Mouse (Mus musculus) embryonic stem cell, embryonic (primary cell): Measurements from ENCODE around the gene Arid4a.
"Not testable (repeated sequence)": the region's sequence is repeated elsewhere in the genome, so short reads cannot be mapped to it uniquely, and the experiment has no call there.

Experiments
- CTCF ChIA-PET, 4 experiments: fragments of 300-600 bp in 2 of 4; fragments of 350-600 bp in 2 of 4; sonication (Branson Sonifier 250); formaldehyde crosslinking; loops; one replicate each; lab custom pipeline; 2022; ENCODE audit warnings: inconsistent platforms in 2 of 4; lab: Charles Lee
- POLR2A ChIA-PET, 4 experiments: fragments of 300-600 bp in 2 of 4; fragments of 350-600 bp in 2 of 4; sonication (Branson Sonifier 250); formaldehyde crosslinking; loops; one replicate each; lab custom pipeline; 2022; ENCODE audit warnings: antibody characterized with exemption in 4 of 4, inconsistent platforms in 1 of 4; lab: Charles Lee

Gene Arid4a

GRCm38 (mm10) chr12:71059741-71060140 lies 44.0 kb downstream of the Arid4a start:
- CTCF ChIA-PET: interaction anchor here in 1 of 4 experiments (3.2 kb wide), 1 partner anchor 13 kb away, joined by 12 read pairs; no protein-coding TSS in a partner anchor
- POLR2A ChIA-PET: interaction anchor here in 2 of 4 experiments (0.9 to 1.4 kb wide), 3 partner anchors 16 to 44 kb away, joined by 4 to 8 read pairs (median 4); partner anchors contain the start of gene Arid4a (in 2 of the 2)

DNA sequence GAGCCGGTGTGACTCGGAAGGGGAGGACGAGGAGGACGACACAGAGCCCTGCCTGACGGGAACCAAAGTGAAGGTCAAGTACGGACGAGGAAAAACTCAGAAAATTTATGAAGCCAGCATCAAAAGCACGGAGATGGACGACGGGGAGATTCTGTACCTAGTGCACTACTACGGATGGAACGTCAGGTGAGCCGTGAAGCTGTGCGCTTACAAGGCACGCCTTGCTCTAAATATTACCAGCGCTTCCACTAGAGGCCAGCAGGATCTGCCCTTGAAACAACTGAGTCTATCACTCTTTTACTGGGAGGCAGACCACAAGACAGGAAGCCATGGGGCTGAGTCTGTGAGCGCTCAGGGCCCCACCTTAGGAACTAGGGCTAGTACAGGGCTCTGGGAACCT lies 54.1 kb downstream of the Arid4a start:
- ChIA-PET CTCF (no interaction called here), POLR2A (interaction anchor here in 3 of 4 experiments (0.7 to 3.4 kb wide), 4 partner anchors 13 to 55 kb away, joined by 3 to 15 read pairs (median 5); partner anchors contain the start of gene Arid4a (in 2 of the 3))

- POLR2A ChIA-PET: no interaction called here
- CTCF ChIA-PET: interaction anchor here in 1 of 4 experiments (0.6 kb wide), 1 partner anchor 338 kb away, joined by 3 read pairs; no protein-coding TSS in a partner anchor
These were observed 56.3 kb downstream of the Arid4a start for GRCm38 (mm10) chr12:71072048-71072447.

- POLR2A ChIA-PET: interaction anchor here (0.5 to 2.1 kb wide), 17 partner anchors 12 to 886 kb away, joined by 3 to 9 read pairs (median 4); partner anchors contain the start of genes Arid4a (in 2 of the 4), Psma3 (in 2 of the 4) and Tomm20l (in 1 of the 4)
- CTCF ChIA-PET: interaction anchor here (0.5 to 2.5 kb wide), 72 partner anchors 8 to 1355 kb away, joined by 3 to 22 read pairs (median 4); partner anchors contain the start of genes Arid4a (in 3 of the 4), Tomm20l (in 2 of the 4), 2700049A03Rik (in 1 of the 4) and Psma3 (in 1 of the 4)
These were observed 57.4 kb downstream of the Arid4a start for GRCm38 (mm10) chr12:71073113-71073730.

- ChIA-PET CTCF (interaction anchor here in 2 of 4 experiments (1.4 to 3.9 kb wide), 2 partner anchors 13 kb away, joined by 4 to 22 read pairs; no protein-coding TSS in a partner anchor), POLR2A (interaction anchor here in 2 of 4 experiments (0.5 to 1.4 kb wide), 2 partner anchors 9 to 113 kb away, joined by 6 read pairs; no protein-coding TSS in a partner anchor)
These were observed 70.5 kb downstream of the Arid4a start for GRCm38 (mm10) chr12:71086331-71086730.

DNA sequence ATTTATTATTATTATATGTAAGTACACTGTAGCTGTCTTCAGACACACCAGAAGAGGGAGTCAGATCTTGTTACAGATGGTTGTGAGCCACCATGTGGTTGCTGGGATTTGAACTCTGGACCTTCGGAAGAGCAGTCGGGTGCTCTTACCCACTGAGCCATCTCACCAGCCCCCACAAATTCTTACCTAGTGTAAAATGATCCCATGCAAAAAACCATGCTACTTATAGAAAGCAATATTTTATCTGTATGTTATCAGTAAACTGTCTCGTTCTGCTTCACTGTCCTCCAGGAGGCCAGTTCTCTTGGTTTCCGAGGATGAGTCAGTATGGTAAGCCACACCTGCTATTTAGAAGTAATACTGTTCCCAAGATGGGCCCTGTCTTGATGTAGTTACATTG lies 88.5 kb downstream of the Arid4a start:
- POLR2A ChIA-PET: interaction anchor here in 1 of 4 experiments (1.1 kb wide), 1 partner anchor 129 kb away, joined by 3 read pairs; no protein-coding TSS in a partner anchor
- CTCF ChIA-PET: not testable (repeated sequence)

DNA sequence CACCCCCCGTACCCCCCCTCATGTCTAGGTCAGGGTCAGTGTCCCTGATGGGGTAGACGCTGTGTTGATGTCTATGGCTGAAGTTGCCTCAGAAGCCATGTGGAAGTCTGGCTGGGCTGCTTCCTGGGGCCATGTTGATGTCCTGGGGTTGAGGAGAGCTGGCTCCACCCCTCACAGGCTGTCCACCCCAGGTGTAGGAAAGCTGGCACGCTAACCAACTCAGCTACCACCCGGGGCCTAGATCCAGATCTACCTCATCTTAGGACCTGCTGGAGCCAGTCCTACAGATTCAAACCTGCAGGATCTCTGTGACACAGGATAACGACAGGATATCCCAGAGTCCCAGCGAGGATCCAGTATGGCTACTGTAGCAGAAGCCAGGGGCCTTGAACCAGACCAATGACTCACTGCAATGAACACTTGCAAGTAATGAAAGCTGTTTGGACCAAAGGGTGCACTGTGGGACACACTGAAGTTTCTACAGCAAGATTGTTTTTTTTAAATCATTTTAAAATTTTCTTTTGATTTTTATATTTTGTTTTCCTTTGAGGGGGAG lies 91.5 kb downstream of the Arid4a start:
- ChIA-PET CTCF (interaction anchor here in 2 of 4 experiments (0.6 to 1.5 kb wide), 3 partner anchors 34 to 110 kb away, joined by 4 to 10 read pairs (median 6); no protein-coding TSS in a partner anchor), POLR2A (interaction anchor here in 2 of 4 experiments (0.9 to 1.0 kb wide), 2 partner anchors 12 to 31 kb away, joined by 3 to 6 read pairs; no protein-coding TSS in a partner anchor)

DNA sequence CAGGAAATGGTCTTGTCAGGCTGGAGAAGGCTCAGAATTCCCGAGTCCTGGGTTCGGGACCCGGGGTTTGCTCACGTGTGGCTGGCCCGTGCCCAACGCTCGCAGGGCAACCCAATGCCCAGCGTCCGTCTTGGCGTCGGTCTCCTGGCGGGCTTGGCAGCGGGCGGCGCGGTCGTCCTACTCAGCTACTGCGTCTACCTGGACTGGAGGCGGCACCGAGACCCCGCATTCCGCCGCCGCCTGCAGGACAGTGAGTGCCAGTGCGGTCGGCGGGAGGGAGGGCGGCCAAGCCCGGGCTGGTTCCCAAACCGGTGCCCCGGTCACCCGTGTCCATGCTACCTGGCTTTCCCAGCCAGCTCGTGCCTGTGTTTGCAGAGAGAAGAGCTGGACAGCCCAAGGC lies 95.5 kb downstream of the Arid4a start, which contains the start of gene Tomm20l:
Tomm20l (plus strand) TSS at position 98 of the 400 bp plus-strand sequence.
- ChIA-PET CTCF (interaction anchor here in 2 of 4 experiments (0.6 to 1.4 kb wide), 6 partner anchors 17 to 107 kb away, joined by 3 to 6 read pairs (median 4); partner anchors contain the start of gene 2700049A03Rik (in 1 of the 2)), POLR2A (interaction anchor here in 3 of 4 experiments (0.9 to 2.9 kb wide), 11 partner anchors 11 to 141 kb away, joined by 3 to 11 read pairs (median 4); partner anchors contain the start of genes Arid4a (in 3 of the 3), 2700049A03Rik (in 2 of the 3), Timm9 (in 2 of the 3) and Psma3 (in 1 of the 3))

DNA sequence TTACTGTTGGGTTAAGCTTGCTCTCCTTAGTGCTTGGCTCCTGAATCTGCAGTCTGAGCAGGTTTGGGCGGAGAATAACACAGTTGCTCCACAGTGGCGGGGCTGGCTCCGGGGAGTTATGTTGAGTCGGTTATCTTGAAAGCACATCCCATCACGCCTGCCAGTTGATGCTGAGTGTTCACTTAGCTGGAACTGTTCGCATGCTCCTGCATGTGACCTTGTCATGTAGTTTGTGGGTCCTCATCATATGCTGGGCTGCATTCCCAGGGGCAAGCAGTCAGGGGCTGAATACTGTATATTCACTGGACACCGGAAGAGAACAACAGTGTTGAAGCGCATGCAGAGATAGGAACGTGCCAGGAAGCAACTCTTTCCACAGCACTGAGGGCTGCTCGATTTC lies 97.3 kb downstream of the Arid4a start:
- ChIA-PET CTCF (interaction anchor here in 2 of 4 experiments (0.5 to 1.3 kb wide), 2 partner anchors 40 to 148 kb away, joined by 3 to 8 read pairs; no protein-coding TSS in a partner anchor), POLR2A (interaction anchor here in 1 of 4 experiments (0.7 to 2.2 kb wide), 5 partner anchors 23 to 430 kb away, joined by 3 to 10 read pairs (median 4); partner anchors contain the start of genes 2700049A03Rik and Timm9)

- ChIA-PET CTCF (interaction anchor here in 2 of 4 experiments (0.5 to 1.3 kb wide), 6 partner anchors 17 to 149 kb away, joined by 3 to 8 read pairs (median 3); no protein-coding TSS in a partner anchor), POLR2A (interaction anchor here in 3 of 4 experiments (0.6 to 1.4 kb wide), 10 partner anchors 8 to 429 kb away, joined by 3 to 9 read pairs (median 3); partner anchors contain the start of genes 2700049A03Rik (in 1 of the 3), Psma3 (in 1 of the 3) and Timm9 (in 1 of the 3))
These were observed 98.0 kb downstream of the Arid4a start for GRCm38 (mm10) chr12:71113675-71114288.

- CTCF ChIA-PET: no interaction called here
- POLR2A ChIA-PET: interaction anchor here in 2 of 4 experiments (0.6 to 1.1 kb wide), 2 partner anchors 20 to 40 kb away, joined by 3 read pairs; partner anchors contain the start of genes 2700049A03Rik (in 1 of the 2) and Timm9 (in 1 of the 2)
These were observed 100.6 kb downstream of the Arid4a start for GRCm38 (mm10) chr12:71116411-71116810.

DNA sequence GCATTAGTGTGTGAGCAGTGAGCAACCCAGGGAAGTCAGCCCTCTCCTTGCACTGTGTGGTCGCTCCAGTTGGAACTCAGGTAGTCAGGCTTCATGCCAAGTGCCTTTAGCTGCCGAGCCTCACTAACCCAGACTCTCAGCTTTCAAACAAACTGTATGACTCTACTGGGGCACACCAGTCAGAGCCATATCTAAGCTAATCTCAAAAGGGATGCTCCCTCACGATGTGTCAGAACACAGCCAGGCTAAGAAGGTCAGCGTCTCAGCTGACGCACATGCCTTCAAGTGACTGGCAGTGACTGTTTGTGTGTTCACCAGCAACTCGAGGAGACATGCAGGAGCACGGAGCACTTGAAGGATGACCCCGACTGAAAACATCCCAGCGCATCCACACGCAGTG lies 106.9 kb downstream of the Arid4a start:
- POLR2A ChIA-PET: interaction anchor here in 2 of 4 experiments (0.6 to 2.3 kb wide), 5 partner anchors 11 to 18 kb away, joined by 3 to 11 read pairs (median 8); partner anchors contain the start of genes 2700049A03Rik (in 2 of the 2), Timm9 (in 2 of the 2) and Tomm20l (in 1 of the 2)
- CTCF ChIA-PET: no interaction called here

- POLR2A ChIA-PET: interaction anchor here in 2 of 4 experiments (1.1 to 2.3 kb wide), 4 partner anchors 12 to 18 kb away, joined by 3 to 11 read pairs (median 8); partner anchors contain the start of genes 2700049A03Rik (in 2 of the 2), Timm9 (in 2 of the 2) and Tomm20l (in 1 of the 2)
- CTCF ChIA-PET: no interaction called here
These were observed 107.5 kb downstream of the Arid4a start for GRCm38 (mm10) chr12:71123286-71123685.

DNA sequence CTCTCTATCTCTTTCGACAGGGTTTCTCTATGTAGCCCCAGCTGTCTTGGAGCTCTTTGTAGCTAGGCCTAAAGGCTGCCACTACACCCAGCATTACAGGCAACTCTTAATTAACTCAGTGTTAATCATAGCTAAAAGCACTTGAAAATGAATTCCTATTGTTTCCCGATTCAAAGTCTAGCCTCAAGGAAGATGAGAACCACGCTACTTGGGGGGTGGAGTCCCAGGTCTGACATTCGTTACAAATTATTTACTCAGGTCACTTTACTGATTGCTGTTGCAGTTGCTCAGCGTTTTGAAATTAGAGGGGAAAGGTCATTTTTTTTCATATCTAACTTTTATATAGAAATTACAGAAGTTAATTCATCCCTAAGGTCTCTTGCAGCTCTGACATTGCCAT lies 119.8 kb downstream of the Arid4a start:
- POLR2A ChIA-PET: interaction anchor here in 3 of 4 experiments (0.7 to 4.1 kb wide), 24 partner anchors 8 to 950 kb away, joined by 3 to 59 read pairs (median 4); partner anchors contain the start of genes Arid4a (in 3 of the 3), Tomm20l (in 2 of the 3), Dact1 (in 1 of the 3) and Frmd6 (in 1 of the 3)

GRCm38 (mm10) chr12:71136130-71136973 lies 120.6 kb downstream of the Arid4a start, which contains the start of the genes Timm9 and 2700049A03Rik:
Timm9 (minus strand) TSS chr12:71136684.
2700049A03Rik (plus strand) TSS chr12:71136848.
- ChIA-PET CTCF (interaction anchor here in 3 of 4 experiments (0.6 to 2.0 kb wide), 9 partner anchors 11 to 1909 kb away, joined by 3 to 6 read pairs (median 4); partner anchors contain the start of gene Tomm20l (in 1 of the 3)), POLR2A (interaction anchor here in 3 of 4 experiments (0.5 to 4.1 kb wide), 46 partner anchors 9 to 949 kb away, joined by 3 to 59 read pairs (median 4); partner anchors contain the start of genes Arid4a (in 3 of the 3), Psma3 (in 3 of the 3), Jkamp (in 2 of the 3) and L3hypdh (in 2 of the 3))

More for the DNA sequence above, 119.8 kb downstream of the Arid4a start:
- CTCF ChIA-PET: interaction anchor here in 1 of 4 experiments (0.6 to 2.0 kb wide), 2 partner anchors 24 to 62 kb away, joined by 3 to 6 read pairs; no protein-coding TSS in a partner anchor
